Comparison of ENCODE assay signal across 12 mouse cellular contexts in genomic region chr7:19316451-19317161, GRCm38 (mm10). TPM values are rescaled to one million over a fixed set of nuclear protein-coding genes. Genes with fewer than 3 reads are reported as not detected.
DNase-seq lines count a peak whose midpoint lies in the region; ATAC-seq and TF ChIP-seq lines count a peak whose summit lies in the region.
"Had no signal": no experiment of that assay in that cellular context is flagged by ENCODE, and none has a peak within 500 bp of the region (broad histone marks: within the 10 kb centered on the region; RNA-seq: fewer than 3 reads in every experiment).

No protein-coding gene starts in this region.

- no peak overlapping the region for H3K9ac ChIP-seq in liver, postnatal 0 days (replicated peaks)
- H3K9ac ChIP-seq: forebrain, postnatal 0 days had no signal

- H3K9me3 ChIP-seq in liver, postnatal 0 days (ENCODE audit: low read length): no peaks in the 10 kb centered on the region

- ATAC-seq in liver, postnatal 0 days: no peak
- ATAC-seq: forebrain, postnatal 0 days had no signal

- peaks cover 9% of the 10 kb centered on the region; the same call in 1 of the 2 replicates for H3K27me3 ChIP-seq in liver, postnatal 0 days (ENCODE audit: insufficient read depth, low read length)

- peak; percentile 98 for DNase-seq in heart, adult 11 months
- no peak for DNase-seq in heart, postnatal 25 days (ENCODE audit: low spot score)
- DNase-seq in 3134 (ENCODE audit: extremely low read depth, insufficient read length, low spot score): peak; percentile 81
- peak; percentile 66 for DNase-seq in liver, postnatal 0 days
- no peak for DNase-seq in embryo, embryonic 9.5 days (ENCODE audit: extremely low spot score)
- no peak for DNase-seq in cerebellum, postnatal 10 days
- no peak for DNase-seq in cerebellum, adult 18-20 months
- DNase-seq: cerebellum, adult 9-11 months; forebrain, postnatal 0 days had no signal

- intact Hi-C loops in heart, postnatal 25 days (cut with DNase I): no loop called here

- TF ChIP-seq EP300 in liver, postnatal 0 days (IDR thresholded peaks at IDR 0.05; ENCODE audit: low read depth): no peak

- TF ChIP-seq POLR2A in bone marrow, adult 2 months (IDR thresholded peaks at IDR 0.05; ENCODE audit: borderline replicate concordance, control insufficient read depth, low read depth, low read length): peak; percentile 31; the same call in 1 of the 2 replicates

- no peak for TF ChIP-seq CTCF in bone marrow, adult 2 months (IDR thresholded peaks at IDR 0.05; ENCODE audit: control insufficient read depth, insufficient read depth, low read length)
- no peak for TF ChIP-seq CTCF in liver, postnatal 0 days (IDR thresholded peaks at IDR 0.05; ENCODE audit: low read depth)

- H3K4me1 ChIP-seq in bone marrow, adult 2 months (ENCODE audit: control insufficient read depth, insufficient read depth, low read length): peaks cover 17% of the 10 kb centered on the region
- H3K4me1 ChIP-seq in liver, postnatal 0 days (ENCODE audit: insufficient read depth): peaks cover 8% of the 10 kb centered on the region

- H3K36me3 ChIP-seq in liver, postnatal 0 days (replicated peaks; ENCODE audit: insufficient read depth, low read length): no peaks in the 10 kb centered on the region

- WGBS in bone marrow, adult 2 months: 5% methylated on average over 14 of the region's 14 CpGs
- 18% methylated on average over 14 of the region's 14 CpGs for WGBS in liver, postnatal 0 days (ENCODE audit: insufficient replicate concordance)

- no peak overlapping the region for H3K4me3 ChIP-seq in bone marrow, adult 2 months (replicated peaks; ENCODE audit: control insufficient read depth, low read depth, low read length)
- H3K4me3 ChIP-seq in liver, postnatal 0 days (ENCODE audit: low read depth, low read length): no peak overlapping the region

- peak overlapping the region; percentile 72 for H3K27ac ChIP-seq in bone marrow, adult 2 months (ENCODE audit: control insufficient read depth, insufficient read depth, low read depth, low read length, poor library complexity)
- 0 out of 2 replicates have a peak overlapping the region, but pooled peaks have one; percentile 42 for H3K27ac ChIP-seq in liver, postnatal 0 days (ENCODE audit: low read depth)

- 0 out of 2 replicates have a peak overlapping the region, but pooled peaks have one; percentile 36 for H3K4me2 ChIP-seq in liver, postnatal 0 days (ENCODE audit: low read depth, low read length)

RNA-seq across cellular contexts. Expression of gene Fosb, which starts 6.8 kb away (rescaled TPM):
- total RNA-seq in heart, postnatal 25 days (2021): under 1 TPM; 0.59 to 0.81 TPM
- polyA plus RNA-seq in bone marrow, adult 2 months (2011; ENCODE audit: insufficient read depth, insufficient read length, low replicate concordance, missing spikeins): 0.50 and 1.1 TPM in 2 replicates
- polyA plus RNA-seq in liver, postnatal 0 days (2015; fragmentation: Nextera tagmentation; extraction: Ambion mirVana): 0.06 TPM in 1 of 2 replicates, not detected in the other

RNA-seq across cellular contexts. Expression of gene Ercc1, which starts 28.0 kb away (rescaled TPM):
- total RNA-seq in heart, postnatal 25 days (2021): 10 to 100 TPM; 40.7 to 45.1 TPM
- 19.2 and 31.3 TPM in 2 replicates for polyA plus RNA-seq in bone marrow, adult 2 months (2011; ENCODE audit: insufficient read depth, insufficient read length, low replicate concordance, missing spikeins)
- 9.6 and 9.8 TPM in 2 replicates for polyA plus RNA-seq in liver, postnatal 0 days (2015; fragmentation: Nextera tagmentation; extraction: Ambion mirVana)

RNA-seq across cellular contexts. Expression of gene Rtn2, which starts 34.2 kb away (rescaled TPM):
- 100 to 1,000 TPM; 124 to 136 TPM for total RNA-seq in heart, postnatal 25 days (2021)
- polyA plus RNA-seq in bone marrow, adult 2 months (2011; ENCODE audit: insufficient read depth, insufficient read length, low replicate concordance, missing spikeins): 0.92 and 2.3 TPM in 2 replicates
- 1.5 and 4.6 TPM in 2 replicates for polyA plus RNA-seq in liver, postnatal 0 days (2015; fragmentation: Nextera tagmentation; extraction: Ambion mirVana)

RNA-seq across cellular contexts. Expression of gene Ppm1n, which starts 36.7 kb away (rescaled TPM):
- not detected for total RNA-seq in heart, postnatal 25 days (2021)
- 3.6 TPM in 1 of 2 replicates, not detected in the other for polyA plus RNA-seq in bone marrow, adult 2 months (2011; ENCODE audit: insufficient read depth, insufficient read length, low replicate concordance, missing spikeins)
- 0.15 TPM in 1 of 2 replicates, not detected in the other for polyA plus RNA-seq in liver, postnatal 0 days (2015; fragmentation: Nextera tagmentation; extraction: Ambion mirVana)
- total RNA-seq: liver, adult 2 months had no signal
- polyA plus RNA-seq: kidney, embryonic 14.5 days had no signal

RNA-seq across cellular contexts. Expression of gene Cd3eap, which starts 42.7 kb away (rescaled TPM):
- 1 to 10 TPM; 9.1 to 9.7 TPM for total RNA-seq in heart, postnatal 25 days (2021)
- 11.7 and 13.7 TPM in 2 replicates for polyA plus RNA-seq in bone marrow, adult 2 months (2011; ENCODE audit: insufficient read depth, insufficient read length, low replicate concordance, missing spikeins)
- 7.7 and 7.8 TPM in 2 replicates for polyA plus RNA-seq in liver, postnatal 0 days (2015; fragmentation: Nextera tagmentation; extraction: Ambion mirVana)

Comparison
In these comparisons a context has a peak if more than half of its experiments do, and no peak if none do; other contexts are left out.
1. DNase-seq: peak in heart, adult 11 months (single experiment), 3134 (single experiment) and liver, postnatal 0 days (single experiment); none in heart, postnatal 25 days (single experiment), embryo, embryonic 9.5 days (single experiment), cerebellum, postnatal 10 days (0 of 2) and cerebellum, adult 18-20 months (0 of 2).